Mouse (Mus musculus) CH12.LX (cell line): Measurements from ENCODE around the gene Nat10.

Experiments used
- CHD1 ChIP-seq: IDR thresholded peaks from 2 replicates; pipeline ENCODE4 v1.6.1; 2012; ENCODE audit warnings: low read depth, low read length, improper control_type of control experiment, inconsistent platforms
- CTCF ChIP-seq, 2 experiments: IDR thresholded peaks in 1 of 2; conservative IDR thresholded peaks in 1 of 2; 2 replicates each; pipeline ENCODE4 v1.5.1; 2011 to 2012; ENCODE audit warnings: low read depth in 2 of 2, low read length in 2 of 2, improper control_type of control experiment in 1 of 2, inconsistent platforms in 1 of 2, mild to moderate bottlenecking in 1 of 2, moderate library complexity in 1 of 2
- EP300 ChIP-seq: IDR thresholded peaks from 2 replicates; pipeline ENCODE4 v1.6.1; 2011; ENCODE audit warnings: low read length, improper control_type of control experiment
- HCFC1 ChIP-seq: IDR thresholded peaks from 2 replicates; pipeline ENCODE4 v1.6.1; 2012; ENCODE audit warnings: low read depth, mild to moderate bottlenecking, inconsistent platforms, low read length, improper control_type of control experiment
- JUND ChIP-seq: conservative IDR thresholded peaks from 2 replicates; pipeline ENCODE4 v1.6.1; 2011; ENCODE audit warnings: low read depth, low read length, improper control_type of control experiment
- MAFK ChIP-seq: IDR thresholded peaks from 2 replicates; pipeline ENCODE4 v1.6.1; 2011; ENCODE audit warnings: low read length, improper control_type of control experiment; ENCODE audit not compliant: insufficient replicate concordance
- MYC ChIP-seq: IDR thresholded peaks from 2 replicates; pipeline ENCODE4 v1.6.1; 2011; ENCODE audit warnings: low read depth, mild to moderate bottlenecking, improper control_type of control experiment, low read length
- NELFE ChIP-seq: IDR thresholded peaks from 2 replicates; pipeline ENCODE4 v1.6.1; 2011; ENCODE audit warnings: low read depth, low read length, improper control_type of control experiment
- POLR2AphosphoS2 ChIP-seq: IDR thresholded peaks from 2 replicates; pipeline ENCODE4 v1.6.1; 2011; ENCODE audit warnings: low read depth, low read length, improper control_type of control experiment
- SIN3A ChIP-seq: IDR thresholded peaks from 2 replicates; pipeline ENCODE4 v1.6.1; 2012; ENCODE audit warnings: low read length, improper control_type of control experiment, inconsistent platforms

DNA sequence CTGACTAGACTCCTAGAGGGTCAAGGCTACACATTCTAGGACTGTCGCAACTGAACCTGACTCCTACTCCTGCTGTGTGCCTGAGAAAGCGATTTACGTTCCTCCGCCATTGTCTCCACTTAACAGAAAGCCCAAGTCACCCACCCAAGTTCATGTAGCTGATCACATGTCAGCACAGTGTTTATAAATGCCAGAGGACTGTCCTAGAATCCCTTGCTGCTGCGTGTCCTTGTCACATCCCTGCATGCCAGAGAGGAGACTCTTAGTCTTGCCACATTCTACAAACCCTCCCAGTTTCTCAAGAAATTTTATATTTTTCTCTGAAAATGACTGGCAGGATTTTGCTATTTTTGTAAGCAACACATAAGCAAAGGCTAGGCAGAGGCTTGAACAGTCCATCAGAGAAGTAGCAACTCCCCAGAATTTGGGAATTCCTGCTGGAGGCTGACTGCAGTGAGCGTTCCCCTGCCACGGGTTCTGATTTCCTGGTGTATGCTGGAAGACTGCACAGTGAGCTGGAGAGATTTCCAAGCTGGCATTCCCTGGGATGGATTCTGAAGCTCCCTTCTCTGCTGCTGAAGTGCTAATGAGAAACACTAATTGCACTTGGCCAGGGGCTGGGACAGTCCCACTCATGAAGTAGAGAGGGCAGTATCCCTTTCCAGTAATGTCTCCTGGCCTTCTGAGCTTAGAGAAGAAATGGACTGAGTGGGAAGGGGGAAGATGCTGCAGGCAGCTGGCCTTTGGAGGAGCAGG lies 83.3 kb downstream of the Nat10 start:
- TF ChIP-seq NELFE (no peak), JUND (no peak), POLR2AphosphoS2 (no peak), CTCF (conservative IDR thresholded peaks at IDR 0.05 in 1 of 2, IDR thresholded peaks at IDR 0.05 in 1 of 2; ENCODE audit: low read depth in 2 of 2, low read length in 2 of 2) (no peak), MAFK (no peak), EP300 (no peak), SIN3A (no peak), CHD1 (no peak), MYC (no peak), HCFC1 (no peak)
